Mouse (Mus musculus) duodenum, adult 2 months (tissue): Measurements from ENCODE around the gene Vars2. TPM values are rescaled to one million over a fixed set of nuclear protein-coding genes. Genes with fewer than 3 reads are reported as not detected.

Experiments used
- polyA plus RNA-seq: library from polyadenylated mRNA; depleted of rRNA; stranded (reverse); fragments of >200 nt; gene quantifications from 2 replicates; pipeline ENCODE4 v1.2.3, GENCODE M21; 2012; ENCODE audit warnings: low replicate concordance; rRNA removed

Gene Vars2
- polyA plus RNA-seq, result 32.7 and 37.8 TPM in 2 replicates

GRCm38 (mm10) chr17:35667334-35668065 is at the start of gene Vars2:
TSS of gene Vars2 (minus strand) at chr17:35667592.

GRCm38 (mm10) chr17:35704621-35705464 is 37.5 kb upstream of the Vars2 start, which contains the start of gene Ddr1:
TSS of gene Ddr1 (minus strand) at chr17:35704621.

GRCm38 (mm10) chr17:35673416-35674035 is 6.1 kb upstream of the Vars2 start, which contains the start of gene Gtf2h4:
TSS of gene Gtf2h4 (minus strand) at chr17:35673739.

GRCm38 (mm10) chr17:35643609-35644236 is 23.7 kb downstream of the Vars2 start, which contains the start of gene Mucl3:
TSS of gene Mucl3 (minus strand) at chr17:35643695.

GRCm38 (mm10) chr17:35626537-35626936 is 40.9 kb downstream of the Vars2 start, which contains the start of gene Gm9573:
TSS of gene Gm9573 (minus strand) at chr17:35626637.

Other genes with a start within 250 kb of the Vars2 start
- 16.0 and 40.0 TPM in 2 replicates for gene H2-Q6, start 242.7 kb downstream of the Vars2 start, polyA plus RNA-seq
- gene H2-Q7, start 228.4 kb downstream of the Vars2 start, polyA plus RNA-seq, result 49.5 and 117 TPM in 2 replicates
- 11.4 and 14.5 TPM in 2 replicates for gene H2-Q10, start 197.5 kb downstream of the Vars2 start, polyA plus RNA-seq
- gene Pou5f1, start 161.6 kb downstream of the Vars2 start, polyA plus RNA-seq, result not detected in 2 replicates
- gene Tcf19, start 150.8 kb downstream of the Vars2 start, polyA plus RNA-seq, result 8.0 and 16.7 TPM in 2 replicates
- gene Cchcr1, start 150.5 kb downstream of the Vars2 start, polyA plus RNA-seq, result 3.4 TPM in 2 replicates
- gene Psors1c2, start 134.4 kb downstream of the Vars2 start, polyA plus RNA-seq, result 0.39 TPM in 1 of 2 replicates, not detected in the other
- gene Cdsn, start 115.5 kb downstream of the Vars2 start, polyA plus RNA-seq, result 0.71 and 1.6 TPM in 2 replicates
- not detected in 2 replicates for gene 2300002M23Rik, start 100.1 kb downstream of the Vars2 start, polyA plus RNA-seq
- gene Sfta2, start 66.0 kb downstream of the Vars2 start, polyA plus RNA-seq, result 0.48 TPM in 1 of 2 replicates, not detected in the other
- gene Gm9573, start 41.0 kb downstream of the Vars2 start, polyA plus RNA-seq, result 0.05 TPM in 1 of 2 replicates, not detected in the other
- gene Mucl3, start 23.9 kb downstream of the Vars2 start, polyA plus RNA-seq, result 0.17 and 64.7 TPM in 2 replicates
- gene Gtf2h4, start 6.1 kb upstream of the Vars2 start, polyA plus RNA-seq, result 14.5 and 14.8 TPM in 2 replicates
- 63.7 and 75.5 TPM in 2 replicates for gene Ddr1, start 37.0 kb upstream of the Vars2 start, polyA plus RNA-seq
- 20.3 and 22.3 TPM in 2 replicates for gene Ier3, start 154.1 kb upstream of the Vars2 start, polyA plus RNA-seq
- gene Flot1, start 155.6 kb upstream of the Vars2 start, polyA plus RNA-seq, result 39.8 and 40.1 TPM in 2 replicates
- gene Tubb5, start 170.7 kb upstream of the Vars2 start, polyA plus RNA-seq, result 105 and 114 TPM in 2 replicates
- 1.4 and 3.0 TPM in 2 replicates for gene Mdc1, start 173.9 kb upstream of the Vars2 start, polyA plus RNA-seq
- 13.6 and 21.1 TPM in 2 replicates for gene Nrm, start 193.7 kb upstream of the Vars2 start, polyA plus RNA-seq
- 16.2 and 25.7 TPM in 2 replicates for gene Ppp1r18, start 198.0 kb upstream of the Vars2 start, polyA plus RNA-seq
- gene Dhx16, start 212.2 kb upstream of the Vars2 start, polyA plus RNA-seq, result 36.5 and 59.4 TPM in 2 replicates
- 180 and 283 TPM in 2 replicates for gene 2310061I04Rik, start 229.8 kb upstream of the Vars2 start, polyA plus RNA-seq
- gene Atat1, start 242.5 kb upstream of the Vars2 start, polyA plus RNA-seq, result 47.1 and 64.0 TPM in 2 replicates
- gene Mrps18b, start 248.8 kb upstream of the Vars2 start, polyA plus RNA-seq, result 74.3 and 76.9 TPM in 2 replicates
- gene Ppp1r10, start 248.8 kb upstream of the Vars2 start, polyA plus RNA-seq, result 25.8 and 36.2 TPM in 2 replicates